Mouse (Mus musculus) stomach, embryonic 14.5 days (tissue): ENCODE data around the gene Rfc4. TPM values are rescaled to one million over a fixed set of nuclear protein-coding genes. Genes with fewer than 3 reads are reported as not detected.

Source experiments
- ATAC-seq: fragments of 200-750 bp; cut with Nextera tagmentation; 2 replicates; pipeline ENCODE4 v1.8.0; 2017; ENCODE audit warnings: low read depth, moderate TSS enrichment; ENCODE audit not compliant: insufficient number of reproducible peaks, insufficient read depth, low FRiP score
- H3K27ac ChIP-seq: fragments of 300-500 bp; sonication (generic); 2 replicates; pipeline ENCODE4 v1.5.1; 2014; ENCODE audit warnings: mild to moderate bottlenecking, low read length, moderate library complexity, mixed read lengths
- H3K27me3 ChIP-seq: fragments of 300-500 bp; sonication (generic); 2 replicates; pipeline ENCODE4 v1.6.1; 2014; ENCODE audit warnings: low read length, control low read depth, mixed read lengths; ENCODE audit not compliant: control insufficient read depth, insufficient read depth
- H3K36me3 ChIP-seq: fragments of 300-500 bp; sonication (generic); 2 replicates; pipeline ENCODE4 v1.6.1; 2014; ENCODE audit warnings: mild to moderate bottlenecking, control low read depth, low read length, moderate library complexity, mixed read lengths; ENCODE audit not compliant: control insufficient read depth, insufficient read depth
- H3K4me1 ChIP-seq: fragments of 300-500 bp; sonication (generic); 2 replicates; pipeline ENCODE4 v1.6.1; 2014; ENCODE audit warnings: low read length, control low read depth, mixed read lengths; ENCODE audit not compliant: control insufficient read depth, insufficient read depth
- H3K4me2 ChIP-seq: fragments of 300-500 bp; sonication (generic); replicated peaks from 2 replicates; pipeline ENCODE4 v1.6.1; 2014; ENCODE audit warnings: low read depth, low read length, control low read depth
- H3K4me3 ChIP-seq: fragments of 300-500 bp; sonication (generic); 2 replicates; pipeline ENCODE4 v1.5.1; 2014; ENCODE audit warnings: low read depth, low read length, control low read depth
- H3K9ac ChIP-seq: fragments of 300-500 bp; sonication (generic); replicated peaks from 2 replicates; pipeline ENCODE4 v1.6.1; 2014; ENCODE audit warnings: low read depth, mild to moderate bottlenecking, control low read depth, low read length, moderate library complexity, mixed read lengths
- H3K9me3 ChIP-seq: fragments of 300-500 bp; sonication (generic); 2 replicates; pipeline ENCODE4 v1.6.1; 2016; ENCODE audit warnings: low read depth, low read length, control low read depth; ENCODE audit not compliant: control insufficient read depth
- WGBS: fragments of 180-500 bp; shearing (Covaris S2); extraction: QIAGEN DNeasy Blood & Tissue Kit; methylation state at CpG from one replicate; pipeline ENCODE4 v1.1.7; 2014; 5-methylcytosine and 5-hydroxymethylcytosine counted together
- polyA plus RNA-seq: library from polyadenylated mRNA; unstranded; fragments of >200 nt; fragmentation: Nextera tagmentation; extraction: Ambion mirVana; gene quantifications from 2 replicates; pipeline ENCODE4 v1.2.1, GENCODE M21; 2014

Rfc4 gene
- polyA plus RNA-seq, 1 experiment from 2014 or later, result 121 TPM

GRCm38 (mm10) chr16:23162116-23162515 is 34.6 kb upstream of the Rfc4 start:
- Histone ChIP-seq H3K4me3 (no peak overlapping the region), H3K27ac (no peak overlapping the region), H3K27me3 (no peaks in the 10 kb centered on the region), H3K9me3 (no peaks in the 10 kb centered on the region), H3K4me2 (no peak overlapping the region), H3K4me1 (no peaks in the 10 kb centered on the region), H3K9ac (no peak overlapping the region), H3K36me3 (no peaks in the 10 kb centered on the region)
- ATAC-seq, result no peak
- 85% methylated on average over 3 of the region's 3 CpGs for WGBS

GRCm38 (mm10) chr16:23159749-23160148 is 32.2 kb upstream of the Rfc4 start:
- no peaks in the 10 kb centered on the region for H3K4me1 ChIP-seq
- 51% methylated on average over 2 of the region's 2 CpGs for WGBS
- H3K4me2 ChIP-seq, result no peak overlapping the region
- H3K27me3 ChIP-seq, result no peaks in the 10 kb centered on the region
- no peak for ATAC-seq
- H3K9ac ChIP-seq, result no peak overlapping the region
- no peaks in the 10 kb centered on the region for H3K9me3 ChIP-seq
- H3K4me3 ChIP-seq, result no peak overlapping the region
- no peak overlapping the region for H3K27ac ChIP-seq
- no peaks in the 10 kb centered on the region for H3K36me3 ChIP-seq

- 41% methylated on average over 2 of the region's 2 CpGs for WGBS
- no peak for ATAC-seq
Observed at GRCm38 (mm10) chr16:23158957-23159356, 31.4 kb upstream of the Rfc4 start.

GRCm38 (mm10) chr16:23158292-23158691 is 30.8 kb upstream of the Rfc4 start:
- no peak for ATAC-seq

More at GRCm38 (mm10) chr16:23158957-23159356, 31.4 kb upstream of the Rfc4 start:
- Histone ChIP-seq H3K27me3 (no peaks in the 10 kb centered on the region), H3K4me1 (no peaks in the 10 kb centered on the region), H3K4me2 (no peak overlapping the region), H3K36me3 (no peaks in the 10 kb centered on the region), H3K9me3 (no peaks in the 10 kb centered on the region), H3K27ac (no peak overlapping the region), H3K4me3 (no peak overlapping the region), H3K9ac (no peak overlapping the region)

GRCm38 (mm10) chr16:23157013-23157412 is 29.5 kb upstream of the Rfc4 start:
- no peak for ATAC-seq

More at GRCm38 (mm10) chr16:23158292-23158691, 30.8 kb upstream of the Rfc4 start:
- no peak overlapping the region for H3K9ac ChIP-seq
- no peaks in the 10 kb centered on the region for H3K4me1 ChIP-seq
- H3K27ac ChIP-seq, result no peak overlapping the region
- WGBS, result 93% methylated on average over 7 of the region's 7 CpGs
- H3K4me3 ChIP-seq, result no peak overlapping the region
- no peaks in the 10 kb centered on the region for H3K36me3 ChIP-seq
- H3K4me2 ChIP-seq, result no peak overlapping the region
- no peaks in the 10 kb centered on the region for H3K27me3 ChIP-seq
- H3K9me3 ChIP-seq, result no peaks in the 10 kb centered on the region

GRCm38 (mm10) chr16:23154261-23154660 is 26.7 kb upstream of the Rfc4 start:
- no peak for ATAC-seq
- 66% methylated on average over 5 of the region's 5 CpGs for WGBS

More at GRCm38 (mm10) chr16:23157013-23157412, 29.5 kb upstream of the Rfc4 start:
- H3K9ac ChIP-seq, result no peak overlapping the region
- H3K4me2 ChIP-seq, result no peak overlapping the region
- H3K27me3 ChIP-seq, result no peaks in the 10 kb centered on the region
- no peaks in the 10 kb centered on the region for H3K36me3 ChIP-seq
- H3K27ac ChIP-seq, result no peak overlapping the region
- no peaks in the 10 kb centered on the region for H3K4me1 ChIP-seq
- no peak overlapping the region for H3K4me3 ChIP-seq
- WGBS, result 92% methylated on average over 13 of the region's 13 CpGs
- H3K9me3 ChIP-seq, result no peaks in the 10 kb centered on the region

GRCm38 (mm10) chr16:23151423-23151822 is 23.9 kb upstream of the Rfc4 start:
- H3K4me2 ChIP-seq, result no peak overlapping the region
- no peaks in the 10 kb centered on the region for H3K27me3 ChIP-seq
- 19% methylated on average over 2 of the region's 2 CpGs for WGBS
- ATAC-seq, result no peak
- no peaks in the 10 kb centered on the region for H3K4me1 ChIP-seq
- H3K27ac ChIP-seq, result no peak overlapping the region
- H3K36me3 ChIP-seq, result no peaks in the 10 kb centered on the region
- H3K9me3 ChIP-seq, result no peaks in the 10 kb centered on the region
- no peak overlapping the region for H3K4me3 ChIP-seq
- H3K9ac ChIP-seq, result no peak overlapping the region

More at GRCm38 (mm10) chr16:23154261-23154660, 26.7 kb upstream of the Rfc4 start:
- Histone ChIP-seq H3K36me3 (no peaks in the 10 kb centered on the region), H3K4me1 (no peaks in the 10 kb centered on the region), H3K4me2 (no peak overlapping the region), H3K9me3 (no peaks in the 10 kb centered on the region), H3K27ac (no peak overlapping the region), H3K27me3 (no peaks in the 10 kb centered on the region), H3K4me3 (no peak overlapping the region), H3K9ac (no peak overlapping the region)

- H3K4me1 ChIP-seq, result no peaks in the 10 kb centered on the region
- ATAC-seq, result no peak
- H3K9ac ChIP-seq, result no peak overlapping the region
- H3K9me3 ChIP-seq, result no peaks in the 10 kb centered on the region
- whole genome bisulfite sequencing, result 65% methylated on average over 8 of the region's 8 CpGs
- H3K36me3 ChIP-seq, result no peaks in the 10 kb centered on the region
- H3K4me2 ChIP-seq, result no peak overlapping the region
- H3K4me3 ChIP-seq, result no peak overlapping the region
- H3K27ac ChIP-seq, result no peak overlapping the region
- H3K27me3 ChIP-seq, result no peaks in the 10 kb centered on the region
Observed at GRCm38 (mm10) chr16:23149396-23149795, 21.9 kb upstream of the Rfc4 start.

- Histone ChIP-seq H3K27me3 (no peaks in the 10 kb centered on the region), H3K9ac (no peak overlapping the region), H3K27ac (no peak overlapping the region), H3K4me1 (no peaks in the 10 kb centered on the region), H3K9me3 (no peaks in the 10 kb centered on the region), H3K4me2 (no peak overlapping the region), H3K4me3 (no peak overlapping the region), H3K36me3 (no peaks in the 10 kb centered on the region)
- no peak for ATAC-seq
- 69% methylated on average over 2 of the region's 2 CpGs for WGBS
Observed at GRCm38 (mm10) chr16:23148936-23149335, 21.4 kb upstream of the Rfc4 start.
